Mouse (Mus musculus) liver, embryonic 14.5 days (tissue): ENCODE measurements around the gene Txn1.

Experiments
- CTCF ChIP-seq: IDR thresholded peaks from 2 replicates; pipeline ENCODE4 v1.5.1; 2016; ENCODE audit warnings: antibody characterized with exemption, low read depth, control low read depth
- EP300 ChIP-seq: IDR thresholded peaks from 2 replicates; pipeline ENCODE4 v1.6.1; 2016; ENCODE audit warnings: antibody characterized with exemption, low read depth

GRCm38 (mm10) chr4:57937292-57937691 lies 18.9 kb downstream of the Txn1 start:
- TF ChIP-seq CTCF (no peak), EP300 (no peak)
